Mouse (Mus musculus) cerebellum, postnatal 25 days (tissue): ENCODE results near the gene Tor2a.

ENCODE experiments used
- DNase-seq, 2 experiments: peaks; one replicate each; pipeline ENCODE4 v3.0.0; 2021; ENCODE audit warnings: mixed read lengths in 2 of 2

The Tor2a gene

DNA sequence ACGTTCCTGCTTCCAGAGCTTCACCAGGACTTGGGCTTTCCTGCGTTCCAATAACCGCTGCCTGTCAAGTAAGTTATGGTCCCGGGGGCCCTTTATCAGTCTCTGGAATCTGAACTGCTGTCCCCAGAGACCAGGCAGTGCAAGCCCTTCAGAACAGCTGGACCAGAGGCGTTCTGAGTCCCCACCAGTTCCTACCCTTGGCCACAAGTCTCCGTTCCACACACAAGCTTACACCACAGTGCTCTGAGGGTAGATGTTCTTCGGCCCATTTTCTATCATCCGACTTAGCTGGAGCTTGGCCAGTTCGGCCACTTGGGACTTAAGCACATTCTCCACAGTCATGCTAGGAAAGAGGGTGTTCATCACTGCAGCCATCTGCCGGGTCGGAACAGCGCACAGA lies 10.2 kb downstream of the Tor2a start:
- DNase-seq = no peak

DNA sequence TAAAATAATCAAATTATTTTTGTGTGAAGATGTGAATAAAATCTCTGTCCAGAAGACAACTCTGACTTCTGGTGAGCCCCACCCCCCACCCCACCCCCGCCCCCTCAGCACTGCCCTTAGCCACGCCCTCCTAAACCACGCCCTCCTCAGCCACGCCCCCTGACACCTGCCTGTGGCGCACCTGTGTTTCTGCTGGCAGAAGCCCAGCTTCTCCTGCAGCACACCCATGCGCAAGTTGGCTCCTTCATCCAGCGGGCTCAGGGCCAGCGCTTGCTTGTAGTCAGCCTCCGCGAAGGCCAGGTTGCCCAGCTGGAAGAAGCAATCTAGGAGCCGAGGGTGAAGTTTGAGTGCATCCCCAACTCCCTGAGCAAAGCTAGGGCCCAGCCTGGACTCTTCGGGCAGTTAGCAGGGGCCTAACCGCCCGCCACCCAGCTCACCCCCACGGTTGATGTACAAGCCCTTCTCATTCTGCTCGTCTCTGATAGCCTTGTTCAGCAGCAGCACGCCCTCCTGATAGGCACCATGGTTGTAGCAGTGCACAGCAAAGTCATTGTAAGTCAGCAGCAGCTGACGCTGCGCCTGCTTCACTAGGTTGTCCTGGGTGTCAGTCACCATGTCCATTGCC lies 11.7 kb downstream of the Tor2a start:
- DNase-seq = peak; percentile 64 to 82

DNA sequence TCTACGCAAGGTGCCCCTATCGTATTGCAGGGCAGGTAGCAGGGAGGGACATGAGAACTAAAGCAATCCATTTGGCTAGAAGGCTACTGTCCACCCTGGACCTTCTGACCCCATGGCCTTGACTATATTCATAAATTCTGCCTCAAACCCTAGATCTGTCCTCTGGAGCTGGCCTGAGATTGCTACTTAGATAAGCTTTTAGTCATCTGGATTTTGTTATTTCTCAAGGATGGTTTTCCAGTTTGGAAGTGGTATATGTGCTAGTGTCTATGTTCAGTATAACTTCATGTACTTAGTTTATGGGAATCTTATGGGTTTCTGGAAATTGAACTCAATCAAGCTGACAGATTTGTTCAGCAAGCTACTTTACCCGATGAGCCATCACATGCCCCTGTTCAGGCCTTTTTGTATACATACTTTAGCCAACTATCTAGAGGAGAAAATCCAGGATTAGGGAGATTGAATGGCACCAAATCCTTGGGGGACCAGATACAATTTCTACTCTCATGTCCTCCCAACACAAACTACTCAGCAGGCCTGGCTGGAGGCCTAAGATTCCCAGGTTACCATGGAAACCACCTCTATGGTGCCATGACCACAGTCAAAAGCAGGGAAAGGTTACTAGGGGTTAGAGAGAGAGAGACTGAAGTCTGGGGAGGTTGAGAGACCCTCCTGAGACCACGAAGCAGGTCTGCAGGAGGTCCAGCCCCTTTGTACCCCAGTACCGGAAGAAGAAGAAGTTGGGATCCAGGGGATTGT lies 12.5 kb downstream of the Tor2a start:
- DNase-seq = no peak

DNA sequence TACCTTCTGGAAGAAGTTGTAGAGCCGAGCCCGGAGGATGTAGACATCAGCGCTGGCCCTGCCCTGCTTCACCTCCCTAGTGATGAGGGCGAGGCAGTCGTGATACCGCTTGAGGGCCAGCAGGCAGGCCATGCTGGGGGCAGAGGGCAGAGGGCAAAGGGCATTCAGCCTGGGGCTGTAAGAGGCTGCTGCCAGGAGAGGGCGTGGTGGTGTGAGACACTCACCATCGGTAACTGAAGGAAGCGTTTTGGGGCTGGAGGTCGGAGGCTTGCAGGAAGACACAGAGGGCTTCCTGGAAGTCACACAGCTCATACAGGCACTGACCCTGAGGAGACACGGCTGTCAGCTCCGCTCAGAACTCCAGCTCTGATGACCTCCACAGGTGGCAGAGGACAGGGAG lies 14.9 kb downstream of the Tor2a start:
- DNase-seq = no peak

DNA sequence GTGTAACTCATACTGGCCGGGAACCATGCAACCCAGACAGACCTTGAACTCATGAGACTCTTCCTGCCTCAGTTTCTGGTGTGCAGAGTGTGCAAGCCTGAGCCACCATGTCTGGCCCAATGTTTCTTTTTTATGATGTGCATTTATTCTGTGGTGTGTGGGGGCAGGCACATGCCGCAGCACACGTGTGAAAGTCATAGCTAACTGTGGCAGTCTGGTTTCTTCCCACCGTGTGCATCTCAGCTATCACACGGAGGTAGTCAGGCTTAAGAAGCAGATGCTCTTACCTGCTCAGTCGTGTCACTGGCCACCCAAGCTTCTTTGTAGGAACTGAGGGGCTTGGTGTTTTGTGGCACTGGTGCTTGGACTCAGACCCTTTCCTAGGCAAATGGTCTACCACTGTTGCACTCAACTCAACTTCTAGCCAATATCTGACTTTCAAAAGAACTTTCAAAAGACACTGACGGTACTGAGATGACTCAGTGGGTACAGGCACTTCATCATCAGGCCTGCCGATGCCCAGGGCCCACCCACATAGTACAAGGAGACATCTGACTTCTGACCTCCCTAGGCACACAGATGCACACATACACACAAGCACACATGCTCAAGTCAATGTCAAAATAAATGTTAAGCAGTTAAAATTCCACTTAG lies 15.7 kb downstream of the Tor2a start:
- DNase-seq = no peak

DNA sequence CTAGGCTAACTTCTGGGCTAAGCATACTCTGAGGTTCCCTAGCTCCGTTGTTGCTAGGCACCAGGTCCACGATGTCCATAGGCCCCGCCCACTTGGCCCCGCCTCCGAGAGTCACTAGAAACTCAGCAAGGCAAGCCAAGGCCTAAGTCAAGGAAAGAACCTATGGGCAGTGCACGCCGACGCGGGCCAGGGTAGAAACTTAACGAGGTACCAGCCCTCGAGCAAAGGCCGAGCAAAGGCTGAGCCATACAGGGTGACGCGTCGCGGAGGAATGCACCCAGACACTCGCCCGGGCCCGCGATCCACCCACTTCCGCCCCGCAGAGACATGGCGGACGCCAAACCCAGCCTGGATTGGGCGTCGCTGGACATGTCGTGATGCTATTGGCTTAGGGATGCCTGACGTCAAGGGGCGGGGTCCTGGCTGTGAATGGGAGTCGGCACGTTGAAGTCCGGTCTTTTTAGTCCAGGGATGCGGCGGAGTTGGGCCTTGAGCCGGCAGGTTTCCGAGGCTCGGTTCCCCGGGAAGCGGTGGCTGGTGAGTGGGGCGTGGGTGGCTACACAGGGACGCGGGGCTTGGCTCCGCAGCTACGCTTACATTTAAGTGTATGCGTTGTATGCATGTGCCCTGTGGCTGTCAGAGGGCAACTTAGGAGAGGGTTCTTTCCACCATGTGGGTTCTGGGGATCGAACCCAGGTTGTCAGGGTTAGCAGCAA lies 18.5 kb downstream of the Tor2a start, which contains the start of the genes Ttc16 and Ptrh1:
Gene Ttc16, minus strand, starts transcription at position 275 of the 716 bp plus-strand sequence.
Gene Ptrh1, plus strand, starts transcription at position 428 of the 716 bp plus-strand sequence.
- peak; percentile 98 for DNase-seq

DNA sequence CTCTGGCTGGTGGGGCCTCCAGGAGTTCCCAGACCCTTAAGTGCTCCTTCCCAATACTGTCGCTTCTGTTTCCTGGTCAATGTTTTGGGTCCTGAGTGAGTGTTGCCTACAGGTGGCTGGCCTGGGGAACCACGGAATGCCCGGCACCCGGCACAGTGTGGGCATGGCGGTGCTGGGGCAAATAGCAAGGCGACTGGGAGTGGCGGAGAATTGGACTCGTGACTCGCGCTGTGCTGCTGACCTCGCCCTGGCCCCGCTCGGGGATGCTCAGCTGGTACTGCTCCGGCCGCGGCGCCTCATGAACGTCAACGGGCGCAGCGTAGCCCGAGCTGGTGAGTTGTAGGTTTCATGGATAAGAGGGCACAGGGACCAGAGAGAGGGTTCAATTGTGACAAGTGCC lies 19.2 kb downstream of the Tor2a start:
- DNase-seq = no peak

DNA sequence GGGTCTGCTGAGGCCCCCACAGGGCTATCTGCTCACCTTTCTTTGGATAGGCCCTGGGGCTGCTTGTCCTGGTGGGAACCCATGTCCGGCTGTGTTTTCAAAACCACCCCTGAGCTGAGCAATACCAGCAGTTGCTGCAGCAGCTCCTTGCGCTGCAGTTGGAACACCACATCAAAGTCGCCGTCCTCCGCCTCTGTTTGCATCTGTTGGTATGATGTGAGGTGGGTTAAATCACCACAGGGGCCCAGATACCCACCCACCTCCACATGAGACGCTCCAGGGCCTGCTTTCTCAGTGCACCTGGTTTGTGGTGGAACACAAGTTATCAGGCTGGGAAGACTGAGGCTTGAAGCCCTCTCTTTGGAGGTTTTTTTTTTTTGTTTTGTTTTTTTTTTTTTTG lies 21.0 kb downstream of the Tor2a start:
- no peak for DNase-seq

DNA sequence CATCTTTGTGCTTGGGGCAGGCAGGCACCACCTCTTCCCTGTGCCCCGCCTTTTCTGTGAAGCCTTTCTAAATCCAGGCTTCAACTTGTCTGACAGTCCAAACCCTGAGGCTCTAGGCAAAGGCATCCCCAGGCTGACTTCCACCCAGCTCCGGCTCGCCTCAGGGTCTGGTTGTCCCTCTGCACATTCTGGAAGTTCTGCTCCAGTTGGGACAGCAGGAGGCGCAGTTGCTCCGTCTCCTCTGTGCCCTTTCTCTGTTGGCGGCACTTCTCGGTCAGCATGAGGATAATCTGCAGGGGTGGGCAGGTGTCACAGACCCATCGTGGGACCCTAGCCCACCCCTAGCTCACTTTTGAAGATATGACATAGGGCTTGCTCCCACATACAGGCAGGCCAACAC lies 22.1 kb downstream of the Tor2a start:
- DNase-seq = peak; percentile 83 to 87

DNA sequence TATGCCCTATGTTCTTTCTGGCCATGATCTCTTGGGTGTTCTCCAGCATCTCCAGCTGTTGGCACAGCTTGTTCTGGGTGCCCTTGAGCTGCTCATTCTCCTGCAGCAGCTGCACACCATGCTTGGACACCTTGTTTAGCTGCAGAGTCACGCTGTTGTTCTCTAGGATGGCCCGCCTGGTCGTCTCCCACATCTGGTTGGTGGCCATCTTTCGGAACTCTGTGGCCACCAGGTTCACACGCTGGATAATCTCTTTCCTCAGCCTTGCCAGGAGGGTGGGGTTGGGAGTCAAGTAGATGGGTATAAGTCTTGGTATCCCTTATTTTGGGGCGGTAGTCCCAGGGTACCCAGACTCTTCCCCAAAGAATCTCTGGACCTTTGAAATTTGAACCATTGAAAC lies 22.7 kb downstream of the Tor2a start:
- no peak for DNase-seq

DNA sequence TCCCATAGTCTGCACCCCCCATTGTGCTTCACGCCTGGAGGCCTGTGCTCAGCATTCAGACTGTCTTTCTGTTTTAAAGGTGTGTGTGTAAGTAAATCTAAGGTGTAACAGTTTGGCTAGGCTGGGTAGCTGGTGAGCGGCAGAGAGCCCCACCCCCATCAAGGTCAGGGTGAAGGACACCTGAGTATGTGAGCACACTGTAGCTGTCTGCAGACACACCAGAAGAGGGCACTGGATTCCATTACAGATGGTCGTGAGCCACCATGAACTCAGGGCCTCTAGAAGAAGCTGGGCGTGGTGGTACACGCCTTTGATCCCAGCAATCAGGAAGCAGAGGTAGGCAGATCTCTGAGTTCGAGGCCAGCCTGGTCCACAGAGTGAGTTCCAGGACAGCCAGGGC lies 24.7 kb downstream of the Tor2a start:
- no peak for DNase-seq

DNA sequence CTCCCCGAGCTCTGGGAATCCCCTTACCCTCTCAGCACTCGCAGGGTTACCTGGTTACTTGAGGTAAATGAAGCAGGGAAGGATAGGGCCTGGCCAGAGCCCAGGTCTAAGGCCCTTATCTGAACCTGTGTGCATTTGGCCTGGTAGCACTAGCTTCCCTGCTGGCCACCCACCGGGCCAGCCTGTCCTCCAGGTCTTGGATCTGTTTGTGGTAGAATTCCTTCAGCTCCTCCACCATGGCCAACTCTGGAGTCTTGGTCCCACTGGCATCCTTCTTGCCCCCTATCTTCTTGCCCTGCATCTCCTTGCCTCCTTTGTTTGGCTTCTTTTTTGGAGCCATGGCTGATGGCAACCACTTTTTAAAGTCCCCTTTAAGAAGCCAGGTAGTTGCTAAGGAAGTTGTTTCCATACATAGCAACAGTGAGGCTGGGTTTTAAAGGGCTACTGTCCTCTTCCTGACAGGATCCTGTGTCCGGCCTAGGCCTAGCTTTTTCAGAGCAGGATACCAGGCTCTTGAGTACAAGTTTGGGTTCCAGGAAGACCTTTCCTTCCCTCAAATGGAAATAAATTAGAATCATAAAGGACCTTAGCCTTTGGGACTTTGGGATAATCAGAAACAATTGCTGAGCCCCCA lies 27.1 kb downstream of the Tor2a start, which contains the start of gene Cfap157:
Gene Cfap157, minus strand, starts transcription at position 381 of the 634 bp plus-strand sequence.
- no peak for DNase-seq

DNA sequence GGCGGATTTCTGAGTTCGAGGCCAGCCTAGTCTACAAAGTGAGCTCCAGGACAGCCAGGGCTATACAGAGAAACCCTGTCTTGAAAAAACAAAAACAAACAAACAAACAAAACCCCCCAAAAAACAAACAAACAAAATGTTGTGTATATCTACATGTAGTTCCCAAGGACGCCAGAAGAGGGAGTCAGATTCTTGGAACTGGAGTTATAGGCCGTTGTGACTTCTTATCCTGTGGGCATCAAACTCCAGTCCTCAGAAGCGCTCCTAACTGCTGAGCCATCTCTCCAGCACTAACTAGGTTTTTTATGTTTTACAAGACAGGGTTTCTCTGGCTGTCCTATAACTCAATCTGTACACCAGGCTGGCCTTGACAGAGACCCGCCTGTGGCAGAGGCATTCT lies 30.1 kb downstream of the Tor2a start:
- DNase-seq = peak in 1 of 2 experiments; percentile 66

DNA sequence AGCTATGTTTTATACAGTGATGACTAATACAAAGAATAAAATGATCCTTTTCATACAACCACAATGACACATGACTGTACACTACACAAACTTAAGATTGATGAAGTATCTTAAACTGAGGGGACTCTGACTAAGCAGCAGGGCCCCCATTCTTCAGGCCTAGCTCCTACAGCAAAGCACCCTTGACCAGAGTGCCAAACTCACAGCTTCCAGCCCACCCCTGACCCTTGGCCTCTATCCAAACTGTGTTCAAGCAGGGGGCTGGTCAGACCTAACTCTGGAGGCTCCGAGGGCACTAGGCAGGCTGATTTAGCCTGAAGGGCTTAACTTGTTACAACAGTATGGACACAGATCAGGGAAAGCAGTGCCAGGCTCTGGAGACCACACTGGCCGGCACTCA lies 31.5 kb downstream of the Tor2a start:
- no peak for DNase-seq

DNA sequence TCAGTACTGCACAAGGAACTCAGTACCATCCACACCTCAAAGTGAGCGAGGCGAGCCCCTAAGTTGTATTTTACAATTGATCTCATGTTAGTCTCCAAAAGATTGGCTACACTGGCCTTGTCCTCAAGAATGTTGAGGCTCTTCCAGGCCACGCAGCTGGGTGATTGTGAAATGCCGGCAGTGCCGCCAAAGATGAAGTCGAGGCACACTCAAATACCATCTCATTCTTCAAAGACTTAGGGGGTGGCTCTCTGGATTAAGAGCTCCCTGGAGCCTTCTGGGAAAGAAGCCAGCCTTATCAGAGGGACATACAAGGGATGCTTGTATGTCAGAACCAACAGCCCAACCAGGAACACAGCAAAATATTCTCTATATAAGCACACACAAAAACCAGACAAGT lies 34.3 kb downstream of the Tor2a start:
- no peak for DNase-seq

DNA sequence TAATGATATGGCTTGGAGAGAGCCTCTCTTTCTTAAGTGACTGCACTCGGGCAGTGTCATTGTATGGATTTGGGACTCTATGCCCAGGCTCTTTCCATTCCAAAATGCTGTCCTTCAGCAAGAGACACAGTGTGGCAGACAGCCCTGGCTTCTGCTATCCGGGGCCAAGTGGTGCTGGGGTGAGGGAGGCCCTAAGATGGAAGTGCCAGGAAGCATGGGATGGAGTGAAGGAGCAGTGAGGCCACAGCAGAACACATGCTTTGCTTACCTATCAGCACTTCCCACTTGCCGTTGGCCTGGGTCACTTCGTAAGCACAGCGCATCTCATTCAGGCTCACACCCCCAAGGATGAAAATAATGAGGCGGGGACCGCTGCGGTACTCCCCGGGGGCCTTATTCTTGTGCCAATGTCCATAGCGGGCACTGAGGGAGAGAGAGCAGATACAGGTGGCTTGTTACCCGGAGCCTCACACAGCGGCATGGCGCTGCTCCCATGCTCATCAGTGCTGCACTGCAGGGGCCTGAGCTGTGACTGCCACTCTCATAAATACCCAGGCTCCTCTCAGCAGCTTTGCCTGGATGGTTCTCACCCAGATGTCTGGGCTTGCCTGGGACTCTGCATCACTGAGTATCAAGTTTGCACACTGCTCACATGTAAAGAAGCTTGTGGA lies 38.8 kb downstream of the Tor2a start:
- peak; percentile 57 to 61 for DNase-seq

DNA sequence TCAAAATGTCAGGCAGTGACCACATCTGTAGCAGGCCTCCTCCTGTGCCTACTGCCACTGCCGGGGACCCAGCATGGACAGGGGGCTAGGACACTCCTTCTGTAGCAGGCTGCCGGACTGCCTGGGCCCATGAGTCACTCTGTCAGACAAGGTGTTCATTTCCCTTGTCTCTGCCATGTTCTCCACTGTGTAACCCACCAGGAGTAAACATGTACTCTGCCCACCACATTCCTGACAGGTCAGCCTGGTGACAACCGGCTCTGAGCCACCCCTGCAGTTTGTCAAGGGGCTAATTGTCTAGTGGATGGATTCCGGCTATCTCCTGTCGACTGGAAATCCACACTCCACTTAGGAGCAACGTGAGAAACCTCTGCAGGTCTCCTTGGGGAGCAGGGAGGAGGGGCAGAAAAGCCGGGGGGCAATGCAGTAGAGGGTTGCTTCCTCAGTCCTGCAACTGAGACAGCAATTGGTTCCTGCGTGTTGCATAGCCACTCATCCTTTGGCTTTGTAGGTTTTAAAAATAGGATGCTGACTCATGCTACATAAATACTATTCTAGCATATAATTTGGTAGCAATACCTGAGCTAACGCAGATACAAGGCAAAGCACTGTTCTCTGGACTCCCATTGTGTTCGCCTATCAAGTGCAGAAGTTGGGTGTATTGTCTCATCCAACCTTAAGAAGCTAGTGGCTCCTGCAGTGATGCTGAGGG lies 41.4 kb downstream of the Tor2a start:
- no peak for DNase-seq

DNA sequence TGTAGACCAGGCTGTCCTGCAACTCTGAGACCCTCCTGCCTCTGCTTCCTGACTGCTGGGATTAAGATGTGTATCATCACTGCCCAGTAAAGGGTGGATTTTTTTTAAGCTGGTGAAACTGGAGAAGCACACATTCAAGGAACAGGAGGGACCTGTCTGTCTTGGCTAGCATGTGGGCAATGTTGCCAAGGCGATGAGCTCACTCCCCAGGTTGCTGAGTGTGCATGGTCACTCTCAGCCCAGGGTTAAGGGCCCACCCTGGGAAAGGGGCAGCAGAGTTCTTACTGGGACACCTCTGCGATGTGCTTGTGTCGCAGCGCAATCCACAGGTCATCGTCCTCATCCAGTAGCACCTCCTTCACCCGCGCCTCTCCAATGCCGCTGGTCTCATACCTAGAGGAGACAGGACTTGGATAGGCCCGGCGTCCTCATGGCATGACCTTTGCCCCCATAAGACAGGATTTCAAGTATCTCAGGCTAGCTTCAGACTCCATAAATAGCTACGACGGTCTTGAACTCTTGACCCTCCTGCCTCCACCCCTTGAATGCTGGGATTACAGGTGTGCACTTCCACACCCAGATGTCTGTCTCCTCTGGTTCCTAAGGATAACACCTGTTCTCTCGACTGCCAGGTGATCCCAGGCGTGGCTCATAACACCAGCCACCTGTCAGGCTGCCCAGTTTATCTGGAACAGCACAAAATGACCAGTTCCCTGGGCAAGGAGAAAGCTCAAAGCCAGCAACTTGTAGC lies 52.0 kb downstream of the Tor2a start:
- peak in 1 of 2 experiments; percentile 58 for DNase-seq
